Mouse (Mus musculus) cortical plate, adult 2 months (tissue): ENCODE measurements around the gene Cep83.

ENCODE experiments used
- CTCF ChIP-seq: fragments of 200-500 bp; IDR thresholded peaks from 2 replicates; pipeline ENCODE4 v1.5.1; 2011; ENCODE audit warnings: mild to moderate bottlenecking, control low read depth, low read length; ENCODE audit not compliant: insufficient read depth; ENCODE audit errors: extremely low read depth
- POLR2A ChIP-seq: fragments of 200-500 bp; IDR thresholded peaks from 2 replicates; pipeline ENCODE4 v1.6.1; 2011; ENCODE audit warnings: mild to moderate bottlenecking, low read length, control low read depth; ENCODE audit not compliant: insufficient read depth; ENCODE audit errors: extremely low read depth

GRCm38 (mm10) chr10:94771496-94771895 is 83.0 kb downstream of the Cep83 start:
- TF ChIP-seq POLR2A, result no peak
- TF ChIP-seq CTCF, result no peak
